Mouse (Mus musculus): ENCODE data around the gene Kantr. TPM values are rescaled to one million over a fixed set of nuclear protein-coding genes. Genes with fewer than 3 reads are reported as not detected.
"Not testable (repeated sequence)": the region's sequence is repeated elsewhere in the genome, so short reads cannot be mapped to it uniquely, and the experiment has no call there.

The Kantr gene
- polyA plus RNA-seq, 1 experiment from 2014 or later, result 21.9 TPM

DNA sequence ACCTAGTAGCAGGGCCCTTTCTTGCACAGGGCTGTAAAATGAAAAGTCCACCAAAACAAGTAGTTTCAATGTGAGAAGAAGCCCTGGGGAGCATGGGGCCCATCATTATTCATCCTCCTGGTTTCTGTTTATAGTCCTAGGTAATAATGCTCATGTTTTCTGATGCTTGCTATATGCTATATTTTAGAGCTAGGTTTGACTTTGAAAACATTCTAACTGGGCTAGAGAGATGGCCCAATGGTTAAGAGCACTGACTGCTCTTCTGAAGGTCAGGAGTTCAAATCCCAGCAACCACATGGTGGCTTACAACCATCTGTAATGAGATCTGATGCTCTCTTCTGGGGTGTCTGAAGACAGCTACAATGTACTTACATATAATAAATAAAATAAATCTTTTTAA is 2.1 kb upstream of the Kantr start:
- peaks cover 92% of the 10 kb centered on the region for H3K27me3 ChIP-seq (ENCODE audit: low read depth, poor library complexity, severe bottlenecking)
- H3K4me1 ChIP-seq; DNase-seq (ENCODE audit: low spot score); H3K36me3 ChIP-seq; H3K27ac ChIP-seq; H3K4me3 ChIP-seq; H3K9me3 ChIP-seq (replicated peaks): not testable (repeated sequence)

- Histone ChIP-seq H3K9me3 (replicated peaks) (no peaks in the 10 kb centered on the region), H3K4me1 (peaks cover 8% of the 10 kb centered on the region; the same call in 1 of the 2 replicates), H3K27me3 (ENCODE audit: low read depth, poor library complexity, severe bottlenecking) (peaks cover 96% of the 10 kb centered on the region), H3K36me3 (0 out of 2 replicates have a peak, but pooled peaks cover 5% of the 10 kb centered on the region), H3K27ac (peak overlapping the region; percentile 70), H3K4me3 (peak overlapping the region; percentile 59)
- 21% methylated on average over 8 of the region's 8 CpGs for WGBS
- no peak for DNase-seq (ENCODE audit: low spot score)
Measured at GRCm38 (mm10) chrX:152327689-152328052, 376 bp upstream of the Kantr start.

GRCm38 (mm10) chrX:152323584-152323983 is 3.7 kb downstream of the Kantr start:
- DNase-seq (ENCODE audit: low spot score), result no peak
- Histone ChIP-seq H3K36me3 (peaks cover 18% of the 10 kb centered on the region; the same call in 1 of the 2 replicates), H3K27me3 (ENCODE audit: low read depth, poor library complexity, severe bottlenecking) (peaks cover 99% of the 10 kb centered on the region), H3K4me1 (peaks cover 8% of the 10 kb centered on the region; the same call in 1 of the 2 replicates), H3K27ac (no peak overlapping the region), H3K9me3 (replicated peaks) (no peaks in the 10 kb centered on the region), H3K4me3 (no peak overlapping the region)
- WGBS, result 100% methylated on average over 1 of the region's 1 CpGs

DNA sequence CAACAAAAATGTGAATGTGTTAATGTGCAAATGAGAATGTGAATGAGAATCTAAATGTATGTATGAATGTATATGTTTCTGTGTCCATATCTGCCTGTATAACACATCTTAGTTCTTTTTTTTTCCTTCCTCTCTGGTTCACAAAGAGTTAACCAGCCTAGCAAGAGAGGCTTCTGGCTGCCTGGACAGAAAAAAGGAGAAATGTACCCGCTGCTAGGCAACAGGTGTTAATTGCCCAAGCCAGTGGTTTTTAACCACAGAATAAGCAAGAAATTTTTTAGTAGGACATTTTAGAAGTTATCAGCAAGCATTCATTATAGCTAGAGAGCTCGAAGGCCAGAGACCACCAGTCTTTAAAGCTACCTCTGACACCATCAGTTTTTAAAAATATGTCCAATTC is 4.5 kb downstream of the Kantr start:
- no peak overlapping the region for H3K4me3 ChIP-seq
- H3K36me3 ChIP-seq, result peaks cover 18% of the 10 kb centered on the region; the same call in 1 of the 2 replicates
- peaks cover 98% of the 10 kb centered on the region for H3K27me3 ChIP-seq (ENCODE audit: low read depth, poor library complexity, severe bottlenecking)
- WGBS, result 64% methylated on average over 2 of the region's 2 CpGs
- H3K27ac ChIP-seq, result no peak overlapping the region
- no peak for DNase-seq (ENCODE audit: low spot score)
- H3K4me1 ChIP-seq, result peaks cover 5% of the 10 kb centered on the region; the same call in 1 of the 2 replicates
- H3K9me3 ChIP-seq (replicated peaks), result no peaks in the 10 kb centered on the region

DNA sequence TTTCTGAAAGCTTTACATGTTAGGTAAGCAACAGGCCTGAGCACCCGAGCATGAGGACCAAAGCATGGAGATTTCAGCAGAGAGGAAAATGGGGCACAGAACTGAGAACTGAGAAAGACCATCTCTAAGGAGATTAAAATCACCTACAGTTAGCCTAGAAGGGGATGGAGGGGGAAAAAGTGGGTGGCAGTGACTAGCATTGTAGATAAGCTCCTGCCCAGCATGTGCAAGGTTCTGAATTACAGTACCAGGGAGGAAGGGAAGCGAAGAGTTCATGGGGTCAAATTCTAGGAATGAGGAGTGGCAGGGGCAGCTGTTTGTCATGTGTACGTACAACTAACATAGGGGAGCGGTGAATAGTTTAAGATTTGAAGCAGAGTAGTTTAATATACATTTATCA is 6.8 kb downstream of the Kantr start:
- Histone ChIP-seq H3K9me3 (replicated peaks) (no peaks in the 10 kb centered on the region), H3K36me3 (peaks cover 18% of the 10 kb centered on the region; the same call in 1 of the 2 replicates), H3K4me1 (no peaks in the 10 kb centered on the region), H3K27me3 (ENCODE audit: low read depth, poor library complexity, severe bottlenecking) (peaks cover 84% of the 10 kb centered on the region), H3K27ac (no peak overlapping the region), H3K4me3 (no peak overlapping the region)
- DNase-seq (ENCODE audit: low spot score), result no peak
- 87% methylated on average over 4 of the region's 4 CpGs for WGBS

GRCm38 (mm10) chrX:152307942-152308341 is 19.4 kb downstream of the Kantr start:
- Histone ChIP-seq H3K4me1 (no peaks in the 10 kb centered on the region), H3K4me3 (no peak overlapping the region), H3K27me3 (ENCODE audit: low read depth, poor library complexity, severe bottlenecking) (peaks cover 38% of the 10 kb centered on the region), H3K9me3 (replicated peaks) (no peaks in the 10 kb centered on the region), H3K27ac (no peak overlapping the region), H3K36me3 (0 out of 2 replicates have a peak, but pooled peaks cover 3% of the 10 kb centered on the region)
- WGBS, result 80% methylated on average over 2 of the region's 2 CpGs
- DNase-seq (ENCODE audit: low spot score), result no peak

- Histone ChIP-seq H3K9me3 (replicated peaks) (no peaks in the 10 kb centered on the region), H3K36me3 (0 out of 2 replicates have a peak, but pooled peaks cover 3% of the 10 kb centered on the region), H3K27me3 (ENCODE audit: low read depth, poor library complexity, severe bottlenecking) (peaks cover 44% of the 10 kb centered on the region), H3K27ac (no peak overlapping the region), H3K4me3 (no peak overlapping the region), H3K4me1 (no peaks in the 10 kb centered on the region)
- no peak for DNase-seq (ENCODE audit: low spot score)
Measured at GRCm38 (mm10) chrX:152307371-152307770, 19.9 kb downstream of the Kantr start.

GRCm38 (mm10) chrX:152306224-152306623 is 21.1 kb downstream of the Kantr start:
- Histone ChIP-seq H3K36me3 (0 out of 2 replicates have a peak, but pooled peaks cover 3% of the 10 kb centered on the region), H3K27me3 (ENCODE audit: low read depth, poor library complexity, severe bottlenecking) (peaks cover 55% of the 10 kb centered on the region), H3K4me3 (no peak overlapping the region), H3K9me3 (replicated peaks) (no peaks in the 10 kb centered on the region), H3K4me1 (no peaks in the 10 kb centered on the region), H3K27ac (no peak overlapping the region)
- DNase-seq (ENCODE audit: low spot score), result no peak
- WGBS, result 82% methylated on average over 2 of the region's 2 CpGs

- H3K4me1 ChIP-seq; H3K36me3 ChIP-seq; H3K4me3 ChIP-seq; DNase-seq (ENCODE audit: low spot score); H3K27ac ChIP-seq; H3K9me3 ChIP-seq (replicated peaks): not testable (repeated sequence)
- peaks cover 18% of the 10 kb centered on the region for H3K27me3 ChIP-seq (ENCODE audit: low read depth, poor library complexity, severe bottlenecking)
- 72% methylated on average over 1 of the region's 1 CpGs for WGBS
Measured at GRCm38 (mm10) chrX:152287026-152287425, 40.3 kb downstream of the Kantr start.

DNA sequence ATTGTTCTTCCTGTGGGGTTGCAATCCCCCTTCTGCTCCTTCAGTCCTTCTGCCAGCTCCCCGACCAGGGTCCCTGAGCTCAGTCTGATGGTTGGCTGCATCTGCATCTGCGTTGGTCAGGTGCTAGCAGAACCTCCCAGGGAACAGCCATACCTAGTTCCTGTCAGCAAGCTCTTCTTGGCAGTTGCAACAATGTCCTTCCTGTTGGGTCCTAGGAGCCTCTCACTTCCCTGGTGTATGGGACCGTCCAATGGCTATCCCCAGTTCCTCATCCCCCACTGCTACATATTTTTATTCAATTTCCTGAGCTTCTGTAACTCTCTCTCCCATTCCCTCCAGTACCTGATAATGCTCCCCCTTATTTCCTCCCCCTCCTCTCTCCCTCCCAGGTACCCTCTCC is 42.5 kb downstream of the Kantr start:
- 90% methylated on average over 3 of the region's 3 CpGs for WGBS
- Histone ChIP-seq H3K36me3 (no peaks in the 10 kb centered on the region), H3K27ac (no peak overlapping the region), H3K4me1 (no peaks in the 10 kb centered on the region), H3K4me3 (no peak overlapping the region), H3K27me3 (ENCODE audit: low read depth, poor library complexity, severe bottlenecking) (peaks cover 13% of the 10 kb centered on the region), H3K9me3 (replicated peaks) (no peaks in the 10 kb centered on the region)
- no peak for DNase-seq (ENCODE audit: low spot score)

DNA sequence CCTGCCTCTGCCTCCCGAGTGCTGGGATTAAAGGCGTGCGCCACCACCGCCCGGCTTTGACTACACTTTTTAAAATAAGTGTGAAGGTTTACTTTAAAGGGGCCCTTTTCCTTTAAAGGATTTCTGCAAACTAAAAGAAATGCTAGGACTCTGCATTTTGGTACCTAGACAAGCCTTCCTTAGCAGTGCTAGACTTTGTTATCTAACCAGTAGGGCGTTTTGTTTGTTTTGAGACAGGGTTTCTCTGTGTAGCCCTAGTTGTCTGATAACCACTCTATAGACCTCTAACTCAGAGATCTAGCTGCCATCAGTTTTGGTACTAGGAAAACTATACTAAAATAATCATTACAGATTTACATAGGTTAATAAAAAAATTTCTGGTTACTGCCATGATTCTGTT is 47.9 kb downstream of the Kantr start:
- no peak for DNase-seq (ENCODE audit: low spot score)

DNA sequence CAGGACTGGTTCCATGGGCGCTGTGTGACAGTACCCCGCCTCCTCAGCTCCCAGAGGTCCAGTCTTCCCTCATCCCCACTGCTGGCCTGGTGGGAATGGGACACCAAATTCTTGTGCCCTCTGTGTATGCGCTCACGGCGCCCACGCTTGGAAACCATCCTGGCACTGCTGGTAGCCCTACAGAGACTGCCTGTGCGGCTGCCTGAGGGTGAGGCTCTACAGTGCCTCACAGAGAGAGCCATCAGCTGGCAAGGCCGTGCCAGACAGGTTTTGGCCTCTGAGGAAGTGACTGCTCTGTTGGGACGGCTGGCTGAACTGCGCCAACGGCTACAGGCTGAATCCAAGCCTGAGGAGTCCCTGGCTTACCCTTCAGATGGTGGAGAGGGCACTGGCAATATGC is 56.1 kb downstream of the Kantr start:
- no peak for DNase-seq (ENCODE audit: low spot score)
- H3K27ac ChIP-seq, result no peak overlapping the region
- H3K4me3 ChIP-seq, result no peak overlapping the region
- 96% methylated on average over 11 of the region's 11 CpGs for WGBS
- H3K4me1 ChIP-seq, result no peaks in the 10 kb centered on the region
- H3K36me3 ChIP-seq, result peaks cover 98% of the 10 kb centered on the region
- peaks cover 14% of the 10 kb centered on the region; the same call in 1 of the 2 replicates for H3K27me3 ChIP-seq (ENCODE audit: low read depth, poor library complexity, severe bottlenecking)
- no peaks in the 10 kb centered on the region for H3K9me3 ChIP-seq (replicated peaks)

More for the DNA sequence above, 47.9 kb downstream of the Kantr start:
- Histone ChIP-seq H3K9me3 (replicated peaks) (no peaks in the 10 kb centered on the region), H3K27me3 (ENCODE audit: low read depth, poor library complexity, severe bottlenecking) (peaks cover 11% of the 10 kb centered on the region; the same call in 1 of the 2 replicates), H3K36me3 (peaks cover 25% of the 10 kb centered on the region), H3K4me1 (no peaks in the 10 kb centered on the region), H3K27ac (no peak overlapping the region), H3K4me3 (no peak overlapping the region)
- 93% methylated on average over 6 of the region's 6 CpGs for WGBS
